Mouse (Mus musculus) adrenal gland, postnatal 25 days (tissue): ENCODE results near the gene Gm45062. TPM values are rescaled to one million over a fixed set of nuclear protein-coding genes. Genes with fewer than 3 reads are reported as not detected.

Experiments used
- DNase-seq: peaks from one replicate; pipeline ENCODE4 v3.0.0; 2021; ENCODE audit warnings: mixed read lengths
- total RNA-seq: library from RNA; stranded (reverse); gene quantifications from 2 replicates; pipeline ENCODE4 v1.2.3, GENCODE M21; 2021

Gm45062 gene
- total RNA-seq, 1 experiment from 2014 or later: not detected

- no peak for DNase-seq
Measured at GRCm38 (mm10) chr6:8484437-8485275, 225.4 kb downstream of the Gm45062 start.

GRCm38 (mm10) chr6:8485414-8486175 lies 226.3 kb downstream of the Gm45062 start:
- DNase-seq: no peak

- DNase-seq: no peak
Measured at GRCm38 (mm10) chr6:8486391-8487043, 227.3 kb downstream of the Gm45062 start.

- DNase-seq: no peak
Measured at GRCm38 (mm10) chr6:8487044-8487853, 228.0 kb downstream of the Gm45062 start.

- DNase-seq: no peak
Measured at GRCm38 (mm10) chr6:8488249-8488648, 229.0 kb downstream of the Gm45062 start.

- DNase-seq: no peak
Measured at GRCm38 (mm10) chr6:8489266-8489665, 230.0 kb downstream of the Gm45062 start.

GRCm38 (mm10) chr6:8489938-8490585 lies 230.8 kb downstream of the Gm45062 start:
- DNase-seq: no peak

GRCm38 (mm10) chr6:8492248-8492647 lies 233.0 kb downstream of the Gm45062 start:
- DNase-seq: no peak

GRCm38 (mm10) chr6:8495109-8495826 lies 236.0 kb downstream of the Gm45062 start:
- no peak for DNase-seq

- no peak for DNase-seq
Measured at GRCm38 (mm10) chr6:8495827-8496222, 236.6 kb downstream of the Gm45062 start.

GRCm38 (mm10) chr6:8497234-8497867 lies 238.1 kb downstream of the Gm45062 start:
- DNase-seq: no peak

- DNase-seq: no peak
Measured at GRCm38 (mm10) chr6:8497868-8498257, 238.6 kb downstream of the Gm45062 start.

- no peak for DNase-seq
Measured at GRCm38 (mm10) chr6:8498961-8499360, 239.7 kb downstream of the Gm45062 start.

GRCm38 (mm10) chr6:8503953-8504352 lies 244.7 kb downstream of the Gm45062 start:
- no peak for DNase-seq

GRCm38 (mm10) chr6:8504521-8505228 lies 245.4 kb downstream of the Gm45062 start:
- DNase-seq: no peak

GRCm38 (mm10) chr6:8506631-8507030 lies 247.4 kb downstream of the Gm45062 start:
- DNase-seq: no peak

- DNase-seq: peak; percentile 98
Measured at GRCm38 (mm10) chr6:8508883-8509536, 249.8 kb downstream of the Gm45062 start.

- DNase-seq: peak; percentile 84
Measured at GRCm38 (mm10) chr6:8509551-8509950, 250.3 kb downstream of the Gm45062 start, which contains the start of gene Glcci1. Gene Glcci1, plus strand, starts transcription at chr6:8509600.
